Mouse (Mus musculus) thymus, postnatal 10 days (tissue): Measurements from ENCODE around the gene St6galnac6.

Experiments used
- DNase-seq, 2 experiments: peaks; one replicate each; pipeline ENCODE4 v3.0.0; 2021; ENCODE audit warnings: low spot score in 2 of 2

St6galnac6 gene

GRCm38 (mm10) chr2:32599409-32599808, at the start of gene St6galnac6:
St6galnac6 (plus strand) TSS chr2:32599709.
- DNase-seq, result no peak

GRCm38 (mm10) chr2:32549764-32550163, 49.7 kb upstream of the St6galnac6 start:
- no peak for DNase-seq

GRCm38 (mm10) chr2:32551236-32551635, 48.3 kb upstream of the St6galnac6 start:
- DNase-seq, result no peak

- DNase-seq, result no peak
Measured at GRCm38 (mm10) chr2:32553592-32554148, 45.8 kb upstream of the St6galnac6 start.

GRCm38 (mm10) chr2:32555484-32555883, 44.0 kb upstream of the St6galnac6 start:
- DNase-seq, result no peak

- DNase-seq, result peak; percentile 26 to 39
Measured at GRCm38 (mm10) chr2:32556019-32556418, 43.5 kb upstream of the St6galnac6 start.

- no peak for DNase-seq
Measured at GRCm38 (mm10) chr2:32559570-32559969, 39.9 kb upstream of the St6galnac6 start.

- peak; percentile 51 to 71 for DNase-seq
Measured at GRCm38 (mm10) chr2:32566536-32567063, 32.9 kb upstream of the St6galnac6 start.

- DNase-seq, result no peak
Measured at GRCm38 (mm10) chr2:32568149-32568548, 31.4 kb upstream of the St6galnac6 start.

GRCm38 (mm10) chr2:32568941-32569340, 30.6 kb upstream of the St6galnac6 start:
- no peak for DNase-seq

- peak; percentile 87 to 88 for DNase-seq
Measured at GRCm38 (mm10) chr2:32570698-32571494, 28.6 kb upstream of the St6galnac6 start, which contains the start of gene Dpm2. Dpm2 (plus strand) TSS chr2:32570858.

- DNase-seq, result no peak
Measured at GRCm38 (mm10) chr2:32572196-32572595, 27.3 kb upstream of the St6galnac6 start.

GRCm38 (mm10) chr2:32574497-32574896, 25.0 kb upstream of the St6galnac6 start, which contains the start of gene Pip5kl1:
Pip5kl1 (plus strand) TSS chr2:32574797.
- no peak for DNase-seq

- peak; percentile 33 to 59 for DNase-seq
Measured at GRCm38 (mm10) chr2:32574901-32575585, 24.5 kb upstream of the St6galnac6 start.

- peak; percentile 47 to 62 for DNase-seq
Measured at GRCm38 (mm10) chr2:32575586-32576160, 23.8 kb upstream of the St6galnac6 start, which contains the start of gene 9430097D07Rik. 9430097D07Rik (minus strand) TSS chr2:32575684.

- no peak for DNase-seq
Measured at GRCm38 (mm10) chr2:32576532-32576931, 23.0 kb upstream of the St6galnac6 start.

- DNase-seq, result no peak
Measured at GRCm38 (mm10) chr2:32578146-32579046, 21.1 kb upstream of the St6galnac6 start.

GRCm38 (mm10) chr2:32581450-32582095, 17.9 kb upstream of the St6galnac6 start:
- no peak for DNase-seq

- peak; percentile 68 to 85 for DNase-seq
Measured at GRCm38 (mm10) chr2:32582830-32583799, 16.4 kb upstream of the St6galnac6 start.
